Mouse (Mus musculus) heart, adult 2 months (tissue): ENCODE results near the gene Paqr4. TPM values are rescaled to one million over a fixed set of nuclear protein-coding genes. Genes with fewer than 3 reads are reported as not detected.
A peak's percentile ranks its signal among the peaks of the same experiment; 100 is the strongest.
"Not testable (repeated sequence)": the region's sequence is repeated elsewhere in the genome, so short reads cannot be mapped to it uniquely, and the experiment has no call there.

Source experiments
- DNase-seq, 2 experiments: peaks; one replicate each; pipeline ENCODE4 v3.0.0; 2021
- H3K27ac ChIP-seq: fragments of 200-600 bp; 2 replicates; pipeline ENCODE4 v1.8.1; 2022
- H3K27me3 ChIP-seq: fragments of 200-500 bp; 2 replicates; pipeline ENCODE4 v1.6.1; 2012; ENCODE audit warnings: mild to moderate bottlenecking, low read length, inconsistent platforms, mixed read lengths; ENCODE audit not compliant: control insufficient read depth, insufficient read depth
- H3K36me3 ChIP-seq: fragments of 200-500 bp; 2 replicates; pipeline ENCODE4 v1.6.1; 2012; ENCODE audit warnings: low read length, inconsistent platforms; ENCODE audit not compliant: control insufficient read depth, insufficient read depth
- H3K4me1 ChIP-seq: fragments of 200-500 bp; 2 replicates; pipeline ENCODE4 v1.6.1; 2011; ENCODE audit warnings: low read length; ENCODE audit not compliant: control insufficient read depth, insufficient read depth
- H3K4me3 ChIP-seq: fragments of 200-600 bp; 2 replicates; pipeline ENCODE4 v1.8.1; 2022
- H3K79me2 ChIP-seq: fragments of 200-500 bp; replicated peaks from 2 replicates; pipeline ENCODE4 v1.6.1; 2012; ENCODE audit warnings: mild to moderate bottlenecking, inconsistent platforms, low read length, moderate library complexity, mixed read lengths; ENCODE audit not compliant: control insufficient read depth, insufficient read depth
- H3K9ac ChIP-seq: fragments of 200-500 bp; 2 replicates; pipeline ENCODE4 v1.6.1; 2012; ENCODE audit warnings: low read depth, mild to moderate bottlenecking, control low read depth, inconsistent platforms, low read length, mixed read lengths
- CTCF ChIP-seq: fragments of 200-600 bp; IDR thresholded peaks from 2 replicates; pipeline ENCODE4 v1.8.1; 2022; ENCODE audit warnings: antibody characterized with exemption, mild to moderate bottlenecking, moderate library complexity
- EP300 ChIP-seq: fragments of 200-500 bp; IDR thresholded peaks from 2 replicates; pipeline ENCODE4 v1.6.1; 2011; ENCODE audit warnings: low read depth, low read length, control low read depth; ENCODE audit not compliant: insufficient read depth
- POLR2A ChIP-seq: fragments of 200-500 bp; IDR thresholded peaks from 2 replicates; pipeline ENCODE4 v1.6.1; 2011; ENCODE audit warnings: mild to moderate bottlenecking, low read depth, low read length, control low read depth; ENCODE audit not compliant: insufficient read depth
- WGBS: fragments of 180-500 bp; shearing (Covaris S2); methylation state at CpG from one replicate; pipeline ENCODE4 v1.1.7; 2018; 5-methylcytosine and 5-hydroxymethylcytosine counted together
- intact Hi-C: fragments of 180-260 bp; cut with DNase I; formaldehyde crosslinking; loops from one replicate; pipeline ENCODE4 v1.15.1; 2025
- polyA plus RNA-seq: library from polyadenylated mRNA; depleted of rRNA; stranded (reverse); fragments of >200 nt; gene quantifications from 2 replicates; pipeline ENCODE4 v1.2.3, GENCODE M21; 2012
- total RNA-seq, 2 experiments: library from RNA; stranded (reverse); gene quantifications; 2 replicates each; pipeline ENCODE4 v1.2.3; 2021

Gene Paqr4
- total and polyA plus RNA-seq, 3 experiments = 25.5 to 30.7 (median 27.2) TPM

DNA sequence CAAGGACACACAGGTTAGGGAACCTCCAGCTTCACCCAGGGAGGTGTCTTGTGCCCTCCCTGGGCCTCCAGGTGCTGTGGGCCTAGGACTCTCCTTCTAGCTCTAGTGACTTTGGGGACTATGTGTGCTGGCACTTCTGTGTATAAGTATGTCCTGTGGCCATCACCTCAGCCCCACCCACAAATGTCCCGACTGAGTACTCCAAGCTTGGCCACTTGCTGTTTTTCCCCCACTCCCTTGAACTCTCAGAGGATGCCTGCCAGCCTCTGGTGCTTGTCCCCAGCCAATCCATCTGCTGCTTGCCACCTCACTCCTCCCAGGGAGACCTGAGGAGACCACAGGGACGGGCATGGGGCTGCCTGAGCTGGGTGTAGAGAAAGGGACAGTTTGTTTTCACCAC lies 37.8 kb upstream of the Paqr4 start:
- no peak for TF ChIP-seq CTCF
- TF ChIP-seq EP300 = no peak
- TF ChIP-seq POLR2A = no peak
- Histone ChIP-seq H3K79me2 (no peaks in the 10 kb centered on the region), H3K27me3 (no peaks in the 10 kb centered on the region), H3K9ac (no peak overlapping the region), H3K27ac (no peak overlapping the region), H3K4me3 (no peak overlapping the region), H3K4me1 (no peaks in the 10 kb centered on the region), H3K36me3 (no peaks in the 10 kb centered on the region)
- intact Hi-C loops = no loop called here
- no peak for DNase-seq
- WGBS = 49% methylated on average over 2 of the region's 2 CpGs

DNA sequence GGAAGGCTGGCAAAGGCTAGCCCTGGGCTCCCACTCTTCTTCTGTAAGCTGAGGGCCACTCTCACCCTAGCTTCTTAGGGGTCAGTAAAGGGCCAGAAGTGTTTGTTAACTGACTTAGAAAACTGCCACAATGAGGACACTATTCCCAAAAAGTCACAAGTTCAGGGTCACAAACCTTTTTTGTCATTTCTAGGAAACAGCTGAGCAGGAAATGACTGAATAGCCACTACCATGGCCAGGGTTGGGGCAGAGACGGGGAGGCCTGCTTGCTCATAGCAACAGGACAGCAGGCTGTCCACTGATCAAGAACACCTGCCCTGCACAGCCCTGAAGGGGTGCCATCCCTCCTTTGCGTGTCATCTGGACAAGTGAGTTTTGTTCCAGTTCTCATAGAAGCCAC lies 36.5 kb upstream of the Paqr4 start:
- TF ChIP-seq EP300 (no peak), CTCF (no peak), POLR2A (no peak)
- no peaks in the 10 kb centered on the region for H3K27me3 ChIP-seq
- H3K4me1 ChIP-seq = no peaks in the 10 kb centered on the region
- intact Hi-C loops = no loop called here
- no peak overlapping the region for H3K9ac ChIP-seq
- no peak overlapping the region for H3K27ac ChIP-seq
- H3K79me2 ChIP-seq = no peaks in the 10 kb centered on the region
- WGBS = 43% methylated on average over 2 of the region's 2 CpGs
- no peak for DNase-seq
- no peaks in the 10 kb centered on the region for H3K36me3 ChIP-seq
- H3K4me3 ChIP-seq = no peak overlapping the region

DNA sequence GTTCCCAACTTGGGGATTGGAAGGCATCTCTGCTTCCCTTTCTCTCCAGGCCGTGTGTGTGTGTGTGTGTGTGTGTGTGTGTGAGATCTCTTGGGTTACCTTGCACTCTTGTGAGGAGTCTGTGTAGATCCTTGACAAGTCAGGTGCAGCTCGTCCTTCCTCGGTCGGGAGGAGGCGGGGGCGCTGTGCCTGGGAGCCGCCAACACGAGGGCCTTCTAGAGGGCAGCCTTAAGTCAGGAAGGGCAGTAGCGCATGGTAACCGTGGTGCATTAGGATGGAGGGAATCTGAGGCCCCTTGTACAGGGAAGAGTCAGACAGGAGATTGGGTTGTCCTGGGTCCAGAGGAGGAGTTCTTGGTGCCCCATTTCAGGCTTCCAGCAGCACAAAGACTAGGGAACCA lies 35.5 kb upstream of the Paqr4 start:
- Histone ChIP-seq H3K27me3 (no peaks in the 10 kb centered on the region), H3K4me3 (no peak overlapping the region), H3K4me1 (no peaks in the 10 kb centered on the region), H3K36me3 (no peaks in the 10 kb centered on the region), H3K79me2 (no peaks in the 10 kb centered on the region), H3K9ac (no peak overlapping the region), H3K27ac (no peak overlapping the region)
- DNase-seq = no peak
- 83% methylated on average over 10 of the region's 10 CpGs for WGBS
- no peak for TF ChIP-seq EP300
- intact Hi-C loops = no loop called here

- Histone ChIP-seq H3K27me3 (no peaks in the 10 kb centered on the region), H3K4me1 (peaks cover 1% of the 10 kb centered on the region; the same call in 1 of the 2 replicates), H3K36me3 (no peaks in the 10 kb centered on the region), H3K9ac (no peak overlapping the region), H3K27ac (no peak overlapping the region), H3K4me3 (no peak overlapping the region), H3K79me2 (no peaks in the 10 kb centered on the region)
- intact Hi-C loops = loop anchor here (2.0 to 5.0 kb wide), 2 partner anchors 69 to 188 kb away; partner anchors contain the start of gene Prss32
- 2% methylated on average over 12 of the region's 12 CpGs for WGBS
- DNase-seq = peak; percentile 85
- TF ChIP-seq POLR2A (no peak), CTCF (peak; percentile 90), EP300 (0 out of 2 replicates have a peak, but pooled peaks have one; percentile 63)
Observed at GRCm38 (mm10) chr17:23774090-23774489, 33.4 kb upstream of the Paqr4 start.

DNA sequence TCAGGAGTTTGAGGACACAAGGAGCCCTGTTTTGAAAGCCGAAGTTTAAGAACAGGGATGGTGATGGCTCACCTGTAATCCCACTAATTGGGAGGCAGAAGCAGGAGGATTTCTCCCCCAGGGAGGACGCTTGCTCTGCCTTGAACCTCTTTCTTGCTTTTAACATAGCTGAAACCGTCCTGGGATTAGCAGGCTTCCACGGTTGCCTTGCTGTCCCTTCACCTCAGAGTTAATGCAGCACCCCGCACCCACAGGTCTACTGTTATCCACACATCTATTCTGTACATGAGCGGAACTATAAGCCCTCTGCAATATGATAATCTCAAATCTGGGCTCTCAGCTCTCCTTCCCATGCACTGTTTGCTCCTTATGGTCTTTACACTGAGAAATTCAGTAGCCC lies 33.0 kb upstream of the Paqr4 start:
- intact Hi-C loops = loop anchor here (2.0 to 5.0 kb wide), 2 partner anchors 69 to 189 kb away; partner anchors contain the start of gene Prss32
- no peak for DNase-seq
- H3K4me3 ChIP-seq = no peak overlapping the region
- no peak for TF ChIP-seq CTCF
- no peak for TF ChIP-seq EP300
- TF ChIP-seq POLR2A = no peak
- H3K79me2 ChIP-seq = no peaks in the 10 kb centered on the region
- no peak overlapping the region for H3K9ac ChIP-seq
- no peaks in the 10 kb centered on the region for H3K27me3 ChIP-seq
- H3K4me1 ChIP-seq = peaks cover 1% of the 10 kb centered on the region; the same call in 1 of the 2 replicates
- WGBS = 63% methylated on average over 6 of the region's 6 CpGs
- H3K27ac ChIP-seq = no peak overlapping the region
- no peaks in the 10 kb centered on the region for H3K36me3 ChIP-seq

DNA sequence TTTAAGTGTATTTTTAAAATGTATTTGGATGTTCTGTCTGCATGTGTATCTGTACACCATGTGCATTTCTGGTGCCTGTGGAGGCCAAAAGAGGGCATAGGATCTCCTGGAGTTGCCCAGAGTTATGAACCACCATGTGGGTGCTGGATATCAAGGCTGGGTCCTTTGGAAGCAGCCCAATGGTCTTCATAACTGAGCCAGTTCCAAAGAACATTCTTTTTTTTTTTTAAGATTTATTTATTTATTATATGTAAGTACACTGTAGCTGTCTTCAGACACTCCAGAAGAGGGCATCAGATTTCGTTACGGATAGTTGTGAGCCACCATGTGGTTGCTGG lies 31.5 kb upstream of the Paqr4 start:
- H3K9ac ChIP-seq, H3K36me3 ChIP-seq, H3K4me3 ChIP-seq, H3K4me1 ChIP-seq, H3K79me2 ChIP-seq, H3K27me3 ChIP-seq, DNase-seq, H3K27ac ChIP-seq: not testable (repeated sequence)
- 58% methylated on average over 2 of the region's 2 CpGs for WGBS
- intact Hi-C loops = loop anchor here (5.0 kb wide), 1 partner anchor 190 kb away; no protein-coding TSS in a partner anchor
